Mouse (Mus musculus): ENCODE data around the gene Srrt.
A peak's percentile ranks its signal among the peaks of the same experiment; 100 is the strongest.

The Srrt gene

GRCm38 (mm10) chr5:137337190-137337589 lies 29.7 kb upstream of the Srrt start:
- peak; percentile 48 for DNase-seq

GRCm38 (mm10) chr5:137335066-137335465 lies 27.6 kb upstream of the Srrt start:
- DNase-seq, result no peak

- no peak for DNase-seq
Observed at GRCm38 (mm10) chr5:137334317-137334716, 26.8 kb upstream of the Srrt start.

GRCm38 (mm10) chr5:137333512-137334174 lies 26.2 kb upstream of the Srrt start, which contains the start of gene Slc12a9:
Slc12a9 (minus strand) TSS chr5:137333597.
- DNase-seq, result peak; percentile 98

- DNase-seq, result no peak
Observed at GRCm38 (mm10) chr5:137332857-137333511, 25.5 kb upstream of the Srrt start.

- no peak for DNase-seq
Observed at GRCm38 (mm10) chr5:137330910-137331309, 23.4 kb upstream of the Srrt start.

- DNase-seq, result no peak
Observed at GRCm38 (mm10) chr5:137320996-137321395, 13.5 kb upstream of the Srrt start.

GRCm38 (mm10) chr5:137318570-137318969 lies 11.1 kb upstream of the Srrt start:
- DNase-seq, result no peak

GRCm38 (mm10) chr5:137317361-137317760 lies 9.9 kb upstream of the Srrt start:
- DNase-seq, result no peak

- peak; percentile 68 for DNase-seq
Observed at GRCm38 (mm10) chr5:137315084-137315903, 7.8 kb upstream of the Srrt start.

- DNase-seq, result peak; percentile 96
Observed at GRCm38 (mm10) chr5:137314193-137315083, 7.0 kb upstream of the Srrt start, which contains the start of gene Trip6. Trip6 (minus strand) TSS chr5:137314404.

GRCm38 (mm10) chr5:137313466-137314192 lies 6.2 kb upstream of the Srrt start:
- DNase-seq, result no peak

- DNase-seq, result no peak
Observed at GRCm38 (mm10) chr5:137308356-137308755, 882 bp upstream of the Srrt start.

- no peak for DNase-seq
Observed at GRCm38 (mm10) chr5:137306439-137307005, 952 bp downstream of the Srrt start.

GRCm38 (mm10) chr5:137305822-137306221 lies 1.7 kb downstream of the Srrt start:
- no peak for DNase-seq

- DNase-seq, result no peak
Observed at GRCm38 (mm10) chr5:137304816-137305215, 2.7 kb downstream of the Srrt start.

- DNase-seq, result no peak
Observed at GRCm38 (mm10) chr5:137304165-137304564, 3.3 kb downstream of the Srrt start.

GRCm38 (mm10) chr5:137303609-137304008 lies 3.9 kb downstream of the Srrt start:
- DNase-seq, result no peak

- DNase-seq, result peak; percentile 64
Observed at GRCm38 (mm10) chr5:137301253-137301652, 6.2 kb downstream of the Srrt start.

- DNase-seq, result no peak
Observed at GRCm38 (mm10) chr5:137299240-137299639, 8.2 kb downstream of the Srrt start.

GRCm38 (mm10) chr5:137297126-137297525 lies 10.3 kb downstream of the Srrt start:
- DNase-seq, result no peak
